Mouse (Mus musculus) liver, embryonic 12.5 days (tissue): ENCODE measurements around the gene Parp2. TPM values are rescaled to one million over a fixed set of nuclear protein-coding genes. Genes with fewer than 3 reads are reported as not detected.

Source experiments
- polyA plus RNA-seq: library from polyadenylated mRNA; unstranded; fragments of >200 nt; fragmentation: Nextera tagmentation; extraction: Ambion mirVana; gene quantifications from 2 replicates; pipeline ENCODE4 v1.2.1, GENCODE M21; 2016

Parp2 gene
- polyA plus RNA-seq, 1 experiment from 2014 or later: 44.8 TPM

Other genes with a start within 250 kb of the Parp2 start
- not detected in 2 replicates for gene Olfr744, start 193.0 kb upstream of the Parp2 start, polyA plus RNA-seq
- not detected in 2 replicates for gene Olfr745, start 168.5 kb upstream of the Parp2 start, polyA plus RNA-seq
- not detected in 2 replicates for gene Olfr746, start 160.8 kb upstream of the Parp2 start, polyA plus RNA-seq
- gene Olfr747, start 114.6 kb upstream of the Parp2 start, polyA plus RNA-seq: not detected in 2 replicates
- gene Olfr748, start 100.5 kb upstream of the Parp2 start, polyA plus RNA-seq: not detected in 2 replicates
- not detected in 2 replicates for gene Olfr749, start 62.7 kb upstream of the Parp2 start, polyA plus RNA-seq
- 27.3 and 27.9 TPM in 2 replicates for gene Ttc5, start 22.3 kb upstream of the Parp2 start, polyA plus RNA-seq
- not detected in 2 replicates for gene Ccnb1ip1, start 109 bp upstream of the Parp2 start, polyA plus RNA-seq
- 2.2 and 3.2 TPM in 2 replicates for gene Tep1, start 62.7 kb downstream of the Parp2 start, polyA plus RNA-seq
- 0.13 and 0.28 TPM in 2 replicates for gene Klhl33, start 89.7 kb downstream of the Parp2 start, polyA plus RNA-seq
- gene Osgep, start 117.1 kb downstream of the Parp2 start, polyA plus RNA-seq: 69.7 and 74.0 TPM in 2 replicates
- 144 and 147 TPM in 2 replicates for gene Apex1, start 117.1 kb downstream of the Parp2 start, polyA plus RNA-seq
- gene Pip4p1, start 123.0 kb downstream of the Parp2 start, polyA plus RNA-seq: 26.1 and 30.6 TPM in 2 replicates
- gene Pnp, start 123.2 kb downstream of the Parp2 start, polyA plus RNA-seq: 75.0 and 76.1 TPM in 2 replicates
- gene Gm49342, start 136.7 kb downstream of the Parp2 start, polyA plus RNA-seq: not detected in 2 replicates
- gene Pnp2, start 148.2 kb downstream of the Parp2 start, polyA plus RNA-seq: 4.0 and 4.3 TPM in 2 replicates
- gene Rnase10, start 199.9 kb downstream of the Parp2 start, polyA plus RNA-seq: 0.07 TPM in 1 of 2 replicates, not detected in the other
- gene Rnase9, start 234.0 kb downstream of the Parp2 start, polyA plus RNA-seq: not detected in 2 replicates
- not detected in 2 replicates for gene Rnase11, start 242.3 kb downstream of the Parp2 start, polyA plus RNA-seq
- 0.44 and 1.4 TPM in 2 replicates for gene Rnase12, start 249.8 kb downstream of the Parp2 start, polyA plus RNA-seq